Mouse (Mus musculus): ENCODE data around the gene Fer.

The Fer gene

DNA sequence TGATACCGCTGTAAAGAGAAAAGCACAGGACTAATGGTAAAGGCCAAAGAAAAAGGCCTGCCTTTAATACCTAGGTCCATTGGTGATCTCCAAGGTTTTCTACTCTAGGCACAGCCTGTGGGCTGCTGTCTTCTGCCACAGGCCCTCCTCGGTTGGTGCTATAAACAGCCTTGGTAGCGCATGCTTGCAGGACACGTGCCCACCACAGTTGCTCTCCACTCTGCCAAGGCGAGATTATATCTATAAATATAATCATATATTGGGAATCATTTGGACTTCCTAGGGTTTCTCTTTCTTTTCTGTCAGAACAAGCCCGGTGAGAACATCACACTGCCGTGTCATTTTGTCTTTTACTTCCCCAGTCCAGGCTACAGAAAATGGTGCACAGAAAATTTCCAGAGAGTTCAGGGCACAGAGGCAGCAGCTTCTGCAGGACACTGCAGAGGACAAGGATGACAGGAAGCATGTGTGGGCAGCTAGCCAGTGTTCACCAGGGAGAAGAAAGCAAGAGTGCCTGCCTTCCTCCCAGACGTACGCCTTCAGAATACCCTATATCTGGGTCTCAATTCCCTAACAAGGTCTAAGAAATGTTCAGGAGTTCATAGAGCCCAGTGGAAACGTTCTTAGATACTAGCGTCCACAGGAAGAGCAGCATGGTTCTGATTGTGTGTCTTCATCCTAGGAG, 276.5 kb downstream of the Fer start:
- DNase-seq (ENCODE audit: low read depth, low spot score) = no peak

DNA sequence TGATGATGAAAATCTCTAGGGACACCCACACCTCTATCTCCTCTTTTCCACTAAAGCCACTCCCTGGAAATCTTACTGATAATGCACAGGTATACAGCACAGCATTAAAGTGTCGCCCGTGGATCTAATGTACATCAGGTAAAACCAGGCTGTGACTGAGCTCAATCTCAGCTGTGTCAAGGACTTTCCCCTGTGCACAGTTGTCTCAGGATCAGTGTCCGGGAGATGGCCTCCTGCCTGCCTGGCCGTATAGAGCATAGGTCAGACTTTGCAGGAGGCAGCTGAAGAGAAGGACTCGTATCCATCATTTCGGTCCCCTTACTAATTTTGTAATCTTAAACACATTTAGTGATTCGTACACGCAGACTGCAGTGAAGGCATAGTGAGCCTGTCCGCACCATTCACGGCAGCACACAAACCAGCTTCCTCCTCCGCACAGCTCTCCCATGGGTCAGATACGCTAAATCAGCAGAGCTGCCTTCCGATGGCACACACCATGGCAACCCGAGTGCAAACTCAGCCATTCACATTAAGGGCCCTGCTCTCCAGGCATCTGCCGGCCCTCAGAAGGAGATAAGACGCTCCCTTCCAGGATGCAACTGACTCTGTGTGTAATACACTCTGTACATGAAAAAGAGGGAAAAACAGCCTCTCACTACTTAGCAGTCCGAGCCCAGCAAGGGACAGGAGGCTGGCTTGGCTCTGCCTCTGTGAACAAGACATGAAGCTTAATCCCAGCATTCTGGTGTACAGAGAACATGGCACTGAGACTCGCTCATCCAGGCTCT, 277.4 kb downstream of the Fer start:
- DNase-seq (ENCODE audit: low read depth, low spot score) = no peak

DNA sequence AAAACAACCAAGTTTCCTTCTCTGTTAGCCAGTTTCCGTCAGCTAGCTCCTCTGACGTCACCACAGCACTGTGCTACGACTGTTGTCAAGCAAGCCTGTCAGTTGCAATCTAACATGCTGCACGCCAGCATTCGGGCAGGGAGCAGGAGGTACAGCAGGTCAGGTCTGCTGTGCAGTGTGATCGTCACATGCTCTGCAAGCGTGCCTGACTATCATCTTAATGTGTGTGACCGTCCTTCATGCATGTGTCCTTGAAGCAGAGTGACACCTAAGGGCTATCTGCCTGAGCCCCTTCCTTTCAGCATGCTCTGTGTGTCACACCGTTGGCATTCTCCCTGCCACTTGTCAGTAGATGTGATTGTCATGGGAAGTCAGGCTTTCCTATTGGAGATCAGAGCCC, 279.0 kb downstream of the Fer start:
- DNase-seq (ENCODE audit: low read depth, low spot score) = no peak

- no peak for DNase-seq (ENCODE audit: low read depth, low spot score)
Measured at GRCm38 (mm10) chr17:64146409-64146808, 283.5 kb downstream of the Fer start.

- DNase-seq (ENCODE audit: low read depth, low spot score) = no peak
Measured at GRCm38 (mm10) chr17:64150717-64151116, 287.9 kb downstream of the Fer start.

DNA sequence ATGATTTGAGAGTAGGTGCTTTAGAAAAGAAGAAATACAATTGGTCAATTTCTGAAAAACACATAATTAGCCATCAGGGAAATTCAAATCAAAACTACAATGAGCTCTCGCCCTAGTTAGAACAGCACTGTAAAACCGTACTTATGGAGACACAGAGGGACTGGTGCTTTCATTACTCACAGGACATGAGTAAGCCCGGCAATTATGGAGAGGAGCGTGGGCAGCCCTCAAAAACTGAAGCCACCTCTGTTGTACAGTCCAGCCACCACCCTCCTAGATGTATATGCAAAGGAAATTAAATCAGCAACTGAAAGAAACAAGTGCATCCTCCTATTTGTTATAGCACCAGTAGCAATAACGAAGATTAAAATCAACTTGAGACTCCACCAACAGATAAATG, 304.9 kb downstream of the Fer start:
- no peak for DNase-seq (ENCODE audit: low read depth, low spot score)

DNA sequence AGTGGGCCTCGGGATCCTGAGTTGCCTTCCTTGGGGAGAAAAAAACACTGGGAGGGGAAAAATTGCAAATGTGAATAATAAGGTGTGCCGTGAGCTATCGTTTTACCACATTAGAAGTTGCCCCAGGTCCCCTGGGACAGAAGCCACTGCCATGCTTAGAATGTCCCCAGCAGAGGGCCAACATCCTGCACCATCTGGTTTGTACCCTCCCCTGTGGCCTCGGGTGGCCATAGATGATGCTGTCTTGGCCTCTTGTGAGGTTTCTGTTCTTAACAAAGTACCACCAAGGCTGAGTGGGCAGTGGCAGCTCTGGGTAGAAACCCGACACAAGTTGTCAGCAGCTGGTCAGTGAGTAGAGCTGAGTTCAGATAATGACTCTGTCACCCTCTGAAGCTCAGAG, 307.2 kb downstream of the Fer start:
- no peak for DNase-seq (ENCODE audit: low read depth, low spot score)

DNA sequence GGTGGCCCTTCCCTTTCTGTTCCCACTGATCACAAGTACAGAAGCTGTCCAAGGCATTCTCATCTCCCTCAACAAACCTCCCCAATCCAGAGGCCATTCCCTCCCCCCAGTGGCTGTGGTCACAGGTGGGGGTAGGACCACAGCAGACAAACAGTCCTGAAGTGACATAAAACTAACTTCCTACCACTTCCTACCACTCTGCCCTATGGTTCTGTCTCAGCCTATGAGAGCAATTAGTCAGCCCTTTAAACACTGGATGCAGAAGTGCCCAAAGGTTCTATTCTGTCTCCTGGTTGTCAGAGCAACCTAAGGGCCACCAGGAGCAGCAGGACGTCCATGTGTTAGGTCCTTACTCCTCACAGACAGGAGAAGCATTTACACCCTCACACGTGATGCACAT, 309.6 kb downstream of the Fer start:
- DNase-seq (ENCODE audit: low read depth, low spot score) = no peak

DNA sequence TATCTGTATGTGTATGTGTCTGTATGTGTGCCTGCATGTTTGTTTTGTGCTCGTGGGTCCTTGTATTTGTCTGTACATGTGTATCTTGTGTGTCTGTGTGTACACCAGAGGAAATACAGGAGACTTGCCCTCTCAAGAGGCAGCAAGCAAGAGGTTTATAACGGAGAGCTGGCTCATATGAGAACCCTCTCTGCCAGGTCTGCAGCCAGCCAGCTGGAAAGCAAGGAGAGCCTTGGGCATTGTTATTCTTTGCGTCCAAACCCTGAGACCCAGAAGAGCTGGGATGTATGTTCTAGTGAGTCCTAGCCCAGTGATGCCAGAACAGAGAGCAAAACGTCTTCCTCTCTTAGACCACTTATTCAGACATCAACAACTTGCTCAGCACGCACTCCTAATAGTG, 317.7 kb downstream of the Fer start:
- no peak for DNase-seq (ENCODE audit: low read depth, low spot score)

DNA sequence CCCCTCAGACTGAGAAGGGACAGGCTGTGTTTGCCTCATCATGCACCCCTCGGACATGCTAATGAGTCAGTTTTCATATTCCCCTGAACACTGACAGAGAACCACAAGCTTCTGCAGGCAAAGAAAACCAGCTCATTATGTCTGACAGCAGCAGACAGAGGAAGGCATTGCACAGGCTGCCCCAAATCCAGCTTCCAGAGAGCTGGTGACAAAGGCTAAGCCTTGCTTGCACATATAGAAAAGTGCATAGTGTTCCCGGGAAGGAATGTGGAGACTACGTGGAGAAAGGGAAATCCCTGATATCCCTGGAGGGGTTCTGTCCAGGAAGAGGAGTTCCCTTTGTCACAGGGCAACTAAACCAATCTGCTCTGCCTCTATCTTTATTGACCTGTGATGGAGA, 318.4 kb downstream of the Fer start:
- DNase-seq (ENCODE audit: low read depth, low spot score) = no peak

GRCm38 (mm10) chr17:64182599-64182998, 319.7 kb downstream of the Fer start:
- DNase-seq (ENCODE audit: low read depth, low spot score) = no peak

DNA sequence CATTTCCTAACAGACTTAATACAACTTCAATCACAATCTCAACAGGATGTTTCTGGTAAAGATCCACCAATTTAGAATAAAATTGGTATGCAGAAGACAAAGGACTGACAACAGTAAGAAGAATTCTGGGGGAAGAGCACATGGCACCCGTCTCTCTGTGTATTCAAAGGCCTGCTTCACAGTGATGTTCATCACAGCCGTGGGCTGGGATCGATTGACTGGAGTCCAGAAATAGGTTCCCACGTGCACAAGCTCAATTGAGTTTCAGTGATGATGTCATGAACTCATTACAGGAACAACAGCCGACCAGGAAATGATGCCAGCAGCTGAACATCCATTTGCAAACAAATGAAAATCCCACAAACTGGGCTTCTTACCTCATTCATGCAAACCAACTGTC, 320.3 kb downstream of the Fer start:
- DNase-seq (ENCODE audit: low read depth, low spot score) = no peak

Measured in CD4-positive helper T cell, adult 2 months (primary cell).